Mouse (Mus musculus): ENCODE measurements around the gene Fam78a. TPM values are rescaled to one million over a fixed set of nuclear protein-coding genes. Genes with fewer than 3 reads are reported as not detected.
A peak's percentile ranks its signal among the peaks of the same experiment; 100 is the strongest.

Fam78a gene
- polyA plus RNA-seq, 1 experiment from 2014 or later: 3.2 TPM

DNA sequence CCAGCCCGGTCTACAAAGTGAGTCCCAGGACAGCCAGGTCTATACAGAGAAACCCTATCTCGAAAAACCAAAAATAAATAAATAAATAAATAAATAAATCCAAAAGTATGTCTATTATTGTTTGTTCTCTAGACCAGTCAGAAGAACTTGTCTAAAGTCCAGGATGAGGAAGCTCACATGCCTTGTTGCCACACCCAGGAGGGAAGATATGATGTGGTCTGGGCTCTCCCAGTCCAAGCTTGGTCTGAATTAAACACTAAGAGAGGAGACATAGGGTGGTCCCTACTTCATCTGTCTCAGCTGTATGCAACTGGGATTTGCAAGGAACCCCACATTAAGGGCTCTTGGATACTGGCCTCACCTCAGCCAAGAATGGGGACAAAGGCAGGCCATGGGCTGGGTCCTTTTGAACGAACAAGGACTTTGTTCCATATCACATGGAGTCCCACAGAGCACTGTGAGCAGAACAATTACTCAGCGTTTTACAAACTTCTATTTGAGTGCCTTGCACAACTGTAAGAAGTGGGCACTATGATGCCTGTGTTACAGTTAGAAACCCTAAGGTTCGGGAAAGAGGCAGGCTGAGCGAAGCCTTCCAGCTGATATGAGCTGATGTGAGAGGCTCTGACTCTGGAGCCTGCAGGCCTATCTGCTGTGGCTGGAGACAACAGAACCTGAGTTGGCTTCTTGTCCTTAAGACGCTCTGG is 9.5 kb upstream of the Fam78a start:
- H3K4me1 ChIP-seq: peaks cover 13% of the 10 kb centered on the region
- no peaks in the 10 kb centered on the region for H3K36me3 ChIP-seq
- peaks cover 10% of the 10 kb centered on the region; the same call in 1 of the 2 replicates for H3K27me3 ChIP-seq
- no peak overlapping the region for H3K9ac ChIP-seq
- no peak overlapping the region for H3K4me2 ChIP-seq (replicated peaks)
- H3K9me3 ChIP-seq: no peaks in the 10 kb centered on the region
- 76% methylated on average over 7 of the region's 7 CpGs for whole genome bisulfite sequencing
- H3K27ac ChIP-seq: no peak overlapping the region
- ATAC-seq (ENCODE audit: insufficient number of reproducible peaks, insufficient read depth, low FRiP score, low TSS enrichment): no peak
- H3K4me3 ChIP-seq: no peak overlapping the region

DNA sequence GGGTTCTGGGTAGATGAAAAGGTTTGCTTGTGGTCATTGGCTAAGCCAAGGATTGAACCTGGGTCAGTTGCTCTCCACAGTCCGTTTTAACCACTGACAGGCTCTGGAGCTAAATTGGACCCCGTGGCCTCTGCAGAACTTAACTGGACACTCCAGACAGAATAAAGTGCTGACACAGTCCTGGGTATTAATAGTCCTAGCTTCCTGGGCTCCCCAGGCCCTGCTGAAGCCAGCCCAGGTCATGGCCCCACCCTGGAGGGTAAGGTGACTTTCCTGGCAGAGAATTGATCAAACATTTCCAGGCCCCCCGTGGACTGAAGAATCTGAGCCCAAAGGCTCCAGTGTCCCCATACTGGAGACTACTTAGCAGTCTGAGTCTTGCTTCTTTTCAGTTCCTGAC is 7.3 kb upstream of the Fam78a start:
- peaks cover 27% of the 10 kb centered on the region for H3K4me1 ChIP-seq

DNA sequence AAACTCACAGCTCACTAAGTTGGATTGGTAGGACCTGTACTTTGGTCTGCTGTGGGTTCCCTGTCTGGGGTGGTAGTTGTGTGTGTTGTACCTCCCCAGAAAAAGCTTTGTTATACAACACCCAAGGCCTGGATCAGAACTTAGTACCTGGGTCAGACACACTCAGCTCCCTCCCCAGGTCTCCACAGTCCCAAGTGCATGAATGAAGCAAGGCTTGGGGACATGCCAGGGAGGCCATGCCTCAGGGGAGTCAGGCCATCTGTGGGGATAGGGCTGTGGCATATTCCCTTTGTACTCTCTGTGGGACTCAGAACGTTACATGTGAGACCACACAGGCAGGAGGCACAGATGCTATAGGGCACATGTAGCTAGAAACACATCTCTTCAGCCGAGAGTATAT is 5.5 kb upstream of the Fam78a start:
- no peaks in the 10 kb centered on the region for H3K36me3 ChIP-seq
- no peak overlapping the region for H3K4me3 ChIP-seq
- no peak overlapping the region for H3K9ac ChIP-seq
- peaks cover 16% of the 10 kb centered on the region for H3K4me1 ChIP-seq
- no peaks in the 10 kb centered on the region for H3K9me3 ChIP-seq
- no peak overlapping the region for H3K4me2 ChIP-seq (replicated peaks)
- peaks cover 45% of the 10 kb centered on the region for H3K27me3 ChIP-seq
- no peak for ATAC-seq (ENCODE audit: insufficient number of reproducible peaks, insufficient read depth, low FRiP score, low TSS enrichment)
- 71% methylated on average over 2 of the region's 2 CpGs for WGBS
- H3K27ac ChIP-seq: no peak overlapping the region

More for the DNA sequence above, 7.3 kb upstream of the Fam78a start:
- Histone ChIP-seq H3K9me3 (no peaks in the 10 kb centered on the region), H3K36me3 (no peaks in the 10 kb centered on the region), H3K27me3 (peaks cover 27% of the 10 kb centered on the region), H3K4me2 (replicated peaks) (no peak overlapping the region), H3K27ac (no peak overlapping the region), H3K4me3 (no peak overlapping the region), H3K9ac (no peak overlapping the region)
- no peak for ATAC-seq (ENCODE audit: insufficient number of reproducible peaks, insufficient read depth, low FRiP score, low TSS enrichment)
- 60% methylated on average over 3 of the region's 3 CpGs for WGBS

GRCm38 (mm10) chr2:32089606-32090005 is 4.9 kb upstream of the Fam78a start:
- no peak overlapping the region for H3K27ac ChIP-seq
- H3K9ac ChIP-seq: no peak overlapping the region
- WGBS: 72% methylated on average over 3 of the region's 3 CpGs
- H3K27me3 ChIP-seq: peaks cover 50% of the 10 kb centered on the region
- no peaks in the 10 kb centered on the region for H3K9me3 ChIP-seq
- no peak for ATAC-seq (ENCODE audit: insufficient number of reproducible peaks, insufficient read depth, low FRiP score, low TSS enrichment)
- H3K4me3 ChIP-seq: no peak overlapping the region
- no peaks in the 10 kb centered on the region for H3K36me3 ChIP-seq
- H3K4me1 ChIP-seq: peaks cover 16% of the 10 kb centered on the region
- no peak overlapping the region for H3K4me2 ChIP-seq (replicated peaks)

DNA sequence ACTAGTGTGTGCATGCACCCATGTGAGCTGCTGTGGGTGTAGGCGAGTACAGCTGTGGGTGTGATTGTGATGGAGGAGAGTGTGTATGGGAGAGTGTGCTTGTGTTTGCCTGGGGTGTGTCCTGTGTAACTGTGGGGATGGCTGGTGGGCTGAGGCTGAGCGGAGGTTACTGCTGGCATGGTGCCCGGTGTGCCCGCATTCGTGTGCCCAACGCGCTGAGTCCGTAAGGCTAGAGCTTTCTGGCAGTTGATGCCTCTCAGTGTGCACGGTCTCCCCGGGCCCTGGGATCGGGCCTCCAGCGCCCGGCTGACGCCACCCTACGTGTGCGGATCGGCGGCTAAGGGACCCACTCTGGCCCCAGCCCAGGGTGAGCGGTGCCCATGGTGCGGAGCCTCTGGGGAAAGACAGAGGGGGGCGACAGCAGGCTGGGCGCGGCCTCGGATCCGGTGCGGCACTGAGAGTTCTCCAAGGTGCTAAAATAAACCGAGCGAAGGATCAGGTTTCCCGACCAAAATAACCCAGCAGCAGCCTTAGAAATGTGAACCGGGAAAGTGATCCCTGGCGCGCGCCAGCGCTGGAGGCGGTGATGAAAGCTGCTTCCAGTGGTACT is 3.8 kb upstream of the Fam78a start:
- H3K4me1 ChIP-seq: peaks cover 25% of the 10 kb centered on the region
- H3K27me3 ChIP-seq: peaks cover 61% of the 10 kb centered on the region
- peak overlapping the region; percentile 27 for H3K4me3 ChIP-seq
- peak overlapping the region; percentile 55 for H3K4me2 ChIP-seq (replicated peaks)
- ATAC-seq (ENCODE audit: insufficient number of reproducible peaks, insufficient read depth, low FRiP score, low TSS enrichment): peak; percentile 39; the same call in 1 of the 2 replicates
- 0 out of 2 replicates have a peak overlapping the region, but pooled peaks have one; percentile 10 for H3K9ac ChIP-seq
- H3K36me3 ChIP-seq: no peaks in the 10 kb centered on the region
- no peaks in the 10 kb centered on the region for H3K9me3 ChIP-seq
- H3K27ac ChIP-seq: peak overlapping the region; percentile 30; the same call in 1 of the 2 replicates
- WGBS: 5% methylated on average over 35 of the region's 35 CpGs

DNA sequence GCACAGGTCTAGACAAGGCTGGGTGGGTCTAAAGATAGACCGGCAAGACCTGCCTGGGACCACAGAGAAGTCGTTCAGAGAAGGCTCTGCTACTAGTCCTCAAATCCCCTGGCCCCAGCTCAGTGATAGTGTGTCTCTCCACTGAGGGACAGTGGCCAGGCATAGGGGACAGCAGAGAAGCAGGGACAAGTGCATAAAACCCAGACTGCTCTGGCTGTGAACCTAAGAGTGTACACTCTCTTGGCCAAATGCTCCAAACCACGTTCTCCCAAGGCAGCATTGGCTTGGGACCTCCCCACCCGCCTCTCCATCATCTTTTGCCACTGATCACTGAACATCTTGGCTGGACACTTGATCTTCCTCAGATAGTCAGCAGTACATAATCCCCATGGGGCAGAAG is 2.9 kb upstream of the Fam78a start:
- H3K4me1 ChIP-seq: peaks cover 29% of the 10 kb centered on the region
- 54% methylated on average over 4 of the region's 4 CpGs for WGBS
- no peak overlapping the region for H3K9ac ChIP-seq
- no peak overlapping the region for H3K4me3 ChIP-seq
- no peaks in the 10 kb centered on the region for H3K36me3 ChIP-seq
- no peak overlapping the region for H3K4me2 ChIP-seq (replicated peaks)
- H3K9me3 ChIP-seq: no peaks in the 10 kb centered on the region
- peaks cover 70% of the 10 kb centered on the region for H3K27me3 ChIP-seq
- no peak overlapping the region for H3K27ac ChIP-seq
- no peak for ATAC-seq (ENCODE audit: insufficient number of reproducible peaks, insufficient read depth, low FRiP score, low TSS enrichment)

DNA sequence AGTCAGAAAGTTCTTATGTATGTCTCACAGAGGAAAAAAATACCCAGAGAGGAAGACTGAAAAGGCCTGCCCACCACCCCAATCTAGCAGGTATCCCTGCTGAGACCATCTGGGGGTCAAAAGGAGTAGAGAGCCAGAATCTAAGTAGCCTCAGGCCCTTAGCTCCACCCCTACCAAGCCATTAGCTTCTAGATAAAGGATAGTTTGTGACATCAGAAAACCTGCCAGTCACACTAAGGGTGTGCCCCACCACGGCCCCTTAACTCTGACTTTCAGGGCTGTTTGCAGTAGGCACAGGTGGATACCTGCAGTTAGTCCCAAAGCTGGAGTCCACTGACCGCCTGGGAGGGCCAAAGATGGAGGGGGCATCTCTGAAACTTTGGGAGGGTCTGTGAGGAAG is 574 bp upstream of the Fam78a start:
- ATAC-seq (ENCODE audit: insufficient number of reproducible peaks, insufficient read depth, low FRiP score, low TSS enrichment): no peak
- 62% methylated on average over 2 of the region's 2 CpGs for whole genome bisulfite sequencing
- H3K4me1 ChIP-seq: peaks cover 29% of the 10 kb centered on the region
- no peak overlapping the region for H3K4me2 ChIP-seq (replicated peaks)
- no peaks in the 10 kb centered on the region for H3K9me3 ChIP-seq
- no peak overlapping the region for H3K27ac ChIP-seq
- H3K4me3 ChIP-seq: no peak overlapping the region
- no peaks in the 10 kb centered on the region for H3K36me3 ChIP-seq
- peaks cover 83% of the 10 kb centered on the region for H3K27me3 ChIP-seq
- H3K9ac ChIP-seq: no peak overlapping the region

GRCm38 (mm10) chr2:32084872-32085199 is 179 bp upstream of the Fam78a start:
- peaks cover 29% of the 10 kb centered on the region for H3K4me1 ChIP-seq
- H3K4me3 ChIP-seq: peak overlapping the region; percentile 64
- H3K36me3 ChIP-seq: no peaks in the 10 kb centered on the region
- H3K27ac ChIP-seq: no peak overlapping the region
- no peak for ATAC-seq (ENCODE audit: insufficient number of reproducible peaks, insufficient read depth, low FRiP score, low TSS enrichment)
- H3K4me2 ChIP-seq (replicated peaks): peak overlapping the region; percentile 100
- no peak overlapping the region; the same call in 1 of the 2 replicates for H3K9ac ChIP-seq
- WGBS: 24% methylated on average over 2 of the region's 2 CpGs
- H3K9me3 ChIP-seq: no peaks in the 10 kb centered on the region
- H3K27me3 ChIP-seq: peaks cover 79% of the 10 kb centered on the region

- Histone ChIP-seq H3K9ac (peak overlapping the region; percentile 56; the same call in 1 of the 2 replicates), H3K27me3 (peaks cover 75% of the 10 kb centered on the region), H3K4me1 (peaks cover 23% of the 10 kb centered on the region), H3K36me3 (no peaks in the 10 kb centered on the region), H3K4me3 (peak overlapping the region; percentile 64), H3K27ac (no peak overlapping the region), H3K4me2 (replicated peaks) (peak overlapping the region; percentile 100), H3K9me3 (no peaks in the 10 kb centered on the region)
- 1% methylated on average over 90 of the region's 91 CpGs for WGBS
- ATAC-seq (ENCODE audit: insufficient number of reproducible peaks, insufficient read depth, low FRiP score, low TSS enrichment): no peak
These were observed 1.3 kb downstream of the Fam78a start for GRCm38 (mm10) chr2:32083159-32084011.

- Histone ChIP-seq H3K27me3 (peaks cover 64% of the 10 kb centered on the region), H3K9me3 (no peaks in the 10 kb centered on the region), H3K36me3 (no peaks in the 10 kb centered on the region), H3K4me2 (replicated peaks) (peak overlapping the region; percentile 100), H3K27ac (no peak overlapping the region), H3K4me3 (peak overlapping the region; percentile 64), H3K9ac (no peak overlapping the region), H3K4me1 (peaks cover 21% of the 10 kb centered on the region)
- no peak for ATAC-seq (ENCODE audit: insufficient number of reproducible peaks, insufficient read depth, low FRiP score, low TSS enrichment)
- WGBS: 38% methylated on average over 2 of the region's 2 CpGs
These were observed 2.4 kb downstream of the Fam78a start for GRCm38 (mm10) chr2:32082229-32082628.

GRCm38 (mm10) chr2:32081296-32081929 is 3.2 kb downstream of the Fam78a start:
- peak overlapping the region; percentile 64 for H3K4me3 ChIP-seq
- H3K9ac ChIP-seq: no peak overlapping the region
- H3K4me2 ChIP-seq (replicated peaks): peak overlapping the region; percentile 21
- no peaks in the 10 kb centered on the region for H3K9me3 ChIP-seq
- no peaks in the 10 kb centered on the region for H3K36me3 ChIP-seq
- H3K27me3 ChIP-seq: peaks cover 56% of the 10 kb centered on the region
- H3K4me1 ChIP-seq: peaks cover 21% of the 10 kb centered on the region
- no peak overlapping the region for H3K27ac ChIP-seq
- WGBS: 76% methylated on average over 14 of the region's 14 CpGs
- ATAC-seq (ENCODE audit: insufficient number of reproducible peaks, insufficient read depth, low FRiP score, low TSS enrichment): no peak
